Mouse (Mus musculus) testis, postnatal 14 days (tissue): Measurements from ENCODE around the gene Ntrk3.

Source experiments
- DNase-seq: peaks from one replicate; pipeline ENCODE4 v3.0.0; 2021; ENCODE audit warnings: low spot score

The Ntrk3 gene

GRCm38 (mm10) chr7:78623686-78624085 is 114.1 kb downstream of the Ntrk3 start:
- DNase-seq = no peak

GRCm38 (mm10) chr7:78621115-78621514 is 116.7 kb downstream of the Ntrk3 start:
- DNase-seq = no peak

GRCm38 (mm10) chr7:78619818-78620577 is 117.8 kb downstream of the Ntrk3 start:
- DNase-seq = no peak

DNA sequence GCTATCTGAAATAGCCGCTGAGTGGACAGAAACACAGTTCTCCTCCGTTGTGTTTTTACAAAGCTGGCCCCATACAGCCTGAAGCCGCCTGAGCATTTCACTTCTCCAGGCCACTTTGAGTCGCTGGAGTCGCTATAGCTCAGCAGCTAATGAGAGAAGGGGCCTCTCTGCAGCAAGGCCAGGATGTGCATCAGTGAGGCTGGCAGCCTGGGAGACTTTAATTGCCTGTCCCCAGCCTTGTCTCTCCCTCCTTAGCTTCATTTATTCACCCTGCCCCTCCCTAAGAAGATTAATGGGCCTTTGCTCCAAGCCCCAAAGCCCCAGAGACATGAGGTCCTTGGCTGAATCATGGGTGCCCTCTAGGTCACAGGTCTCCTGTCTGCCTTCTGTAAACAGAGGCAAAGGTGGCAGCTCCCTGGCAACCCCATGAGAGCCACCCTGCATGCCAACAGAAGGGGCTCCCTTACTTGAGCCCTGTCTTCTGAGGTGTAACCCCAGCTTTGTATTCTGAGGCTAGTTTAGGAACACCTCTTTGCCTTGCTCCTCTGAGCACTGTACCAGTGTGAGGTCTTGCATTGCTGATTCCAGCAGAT is 132.2 kb downstream of the Ntrk3 start:
- DNase-seq = no peak

DNA sequence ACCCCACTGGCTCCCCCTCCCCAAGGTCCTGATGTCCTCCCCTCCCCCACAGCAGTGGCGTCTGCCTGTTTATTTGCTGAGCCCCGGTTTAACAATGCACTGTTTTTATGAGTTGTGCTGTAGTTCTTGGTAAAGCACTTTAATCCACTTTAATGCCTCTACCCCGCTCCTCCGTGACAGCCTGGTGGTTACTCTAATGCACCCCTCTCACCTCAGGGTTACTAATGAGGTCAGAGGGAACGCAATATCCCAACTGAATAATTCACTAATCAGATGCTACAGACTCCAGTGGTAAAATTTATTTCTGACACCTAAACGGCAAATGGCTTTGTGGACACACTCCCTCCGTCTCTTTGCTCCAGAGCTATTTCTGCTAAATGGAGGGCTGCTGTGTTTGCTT is 133.9 kb downstream of the Ntrk3 start:
- DNase-seq = no peak

DNA sequence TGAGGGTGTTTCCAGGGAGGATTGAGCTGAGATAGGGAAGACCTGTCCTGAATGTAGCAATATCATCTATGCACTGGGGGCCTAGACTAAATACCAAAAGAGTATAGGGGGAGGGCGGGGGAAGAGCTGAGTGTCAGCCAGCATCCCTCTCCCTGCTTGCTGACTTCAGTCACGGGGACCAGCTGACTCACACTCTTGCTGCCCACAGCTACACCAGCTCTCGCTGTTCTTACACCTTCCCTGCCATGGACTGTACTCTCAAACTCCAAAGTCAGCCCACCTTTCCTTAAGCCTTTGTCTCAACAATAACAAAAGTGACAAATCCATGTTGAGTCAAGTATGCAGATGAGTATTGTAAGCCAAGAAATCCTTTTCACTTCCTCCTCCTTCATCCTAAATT is 136.0 kb downstream of the Ntrk3 start:
- no peak for DNase-seq

- DNase-seq = no peak
Observed at GRCm38 (mm10) chr7:78600886-78601285, 136.9 kb downstream of the Ntrk3 start.

DNA sequence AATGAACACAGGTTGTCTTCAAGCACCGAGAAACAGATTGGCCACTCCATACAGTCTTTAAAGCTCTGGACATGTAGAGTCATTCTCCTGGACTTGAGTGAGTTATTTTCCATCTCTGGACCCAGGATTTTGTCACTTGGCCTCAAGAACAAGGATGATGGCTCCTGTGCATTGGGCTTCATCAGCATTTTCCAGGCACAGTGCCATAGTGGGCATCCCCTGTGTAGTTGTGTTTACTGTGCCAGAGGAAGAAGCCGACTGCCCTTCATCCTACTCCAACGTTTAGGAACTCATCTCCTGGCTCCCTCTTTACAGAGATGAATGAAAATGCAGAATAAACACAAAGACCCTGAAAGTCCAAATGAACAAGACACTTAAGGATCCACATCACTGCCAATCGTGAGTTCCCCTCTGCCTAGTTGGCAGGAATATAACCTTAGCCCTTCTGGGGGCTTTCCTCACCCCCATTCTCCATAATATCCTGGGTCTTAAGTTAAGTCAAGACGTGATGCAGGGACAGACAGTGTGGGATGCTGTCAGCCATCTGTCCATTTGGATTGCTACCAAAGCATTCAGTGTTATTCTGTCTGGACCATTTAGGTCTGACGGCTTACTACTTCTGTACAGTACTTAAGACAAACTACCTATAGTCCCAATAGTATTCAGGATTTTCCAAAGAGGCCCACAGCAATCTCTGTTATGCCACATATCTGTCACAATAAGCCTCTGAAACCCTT is 137.7 kb downstream of the Ntrk3 start:
- DNase-seq = no peak

GRCm38 (mm10) chr7:78598147-78598546 is 139.7 kb downstream of the Ntrk3 start:
- DNase-seq = no peak

GRCm38 (mm10) chr7:78597251-78598129 is 140.3 kb downstream of the Ntrk3 start:
- DNase-seq = no peak

- no peak for DNase-seq
Observed at GRCm38 (mm10) chr7:78596556-78596955, 141.3 kb downstream of the Ntrk3 start.

- DNase-seq = peak; percentile 26
Observed at GRCm38 (mm10) chr7:78595895-78596294, 141.9 kb downstream of the Ntrk3 start.

- DNase-seq = no peak
Observed at GRCm38 (mm10) chr7:78592948-78593347, 144.9 kb downstream of the Ntrk3 start.

DNA sequence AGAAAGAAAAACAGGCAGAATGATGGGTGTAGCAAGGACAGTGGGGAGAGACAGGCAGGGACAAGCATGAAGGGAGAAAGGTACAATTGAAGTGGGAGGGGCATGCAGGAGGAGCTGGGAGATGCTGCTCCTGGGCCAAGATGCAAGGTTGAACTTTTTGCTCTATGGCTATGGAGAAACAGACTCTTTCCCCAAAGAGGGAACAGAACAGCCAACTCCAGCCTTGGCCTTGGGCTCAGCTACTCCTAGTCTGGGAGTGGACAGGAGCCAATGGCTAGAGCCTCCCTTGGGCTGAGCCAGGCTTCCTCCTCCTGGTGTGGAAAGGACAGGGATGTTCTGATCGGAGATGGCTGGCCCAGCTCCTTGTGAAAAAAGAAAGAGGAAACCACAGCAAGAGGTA is 145.6 kb downstream of the Ntrk3 start:
- DNase-seq = no peak

DNA sequence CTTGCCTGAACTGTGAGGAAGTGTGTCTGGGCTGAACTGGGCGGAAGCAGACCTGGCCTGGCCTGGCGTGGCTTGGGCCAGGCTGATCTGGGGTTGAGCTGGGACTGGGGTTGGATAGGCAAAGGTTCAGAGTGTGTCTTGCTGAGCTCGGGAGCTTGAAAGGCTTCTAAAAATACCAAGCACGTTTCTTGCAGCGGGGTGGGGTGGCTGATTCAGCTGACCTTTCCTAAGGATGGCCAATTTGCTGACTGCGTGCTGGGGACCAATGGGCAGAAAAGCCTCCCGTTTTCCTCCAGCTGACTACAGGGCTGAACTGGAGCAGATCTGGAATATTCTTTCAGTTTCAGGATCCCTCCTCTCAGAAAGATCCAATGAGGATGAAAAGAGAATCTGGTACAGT is 148.0 kb downstream of the Ntrk3 start:
- no peak for DNase-seq

DNA sequence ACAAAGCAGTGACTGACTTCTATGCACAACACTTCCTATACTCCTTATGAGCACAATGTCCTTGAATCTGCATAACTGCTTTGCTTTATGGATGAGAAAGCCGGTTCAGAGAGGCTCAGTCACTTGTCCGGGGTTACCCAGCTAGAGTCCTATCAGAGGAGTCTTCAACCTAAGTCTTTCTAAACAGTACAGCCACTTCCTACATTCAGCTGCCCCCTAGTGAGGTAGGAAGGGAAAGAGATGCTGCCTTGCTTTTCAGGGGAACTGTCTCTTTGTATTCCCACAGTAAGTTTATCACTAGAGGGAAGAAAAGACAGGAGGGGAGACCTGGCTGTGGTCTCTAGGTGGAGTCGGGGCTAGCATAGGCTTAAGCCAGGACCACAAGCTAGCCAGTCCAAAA is 151.0 kb downstream of the Ntrk3 start:
- no peak for DNase-seq

DNA sequence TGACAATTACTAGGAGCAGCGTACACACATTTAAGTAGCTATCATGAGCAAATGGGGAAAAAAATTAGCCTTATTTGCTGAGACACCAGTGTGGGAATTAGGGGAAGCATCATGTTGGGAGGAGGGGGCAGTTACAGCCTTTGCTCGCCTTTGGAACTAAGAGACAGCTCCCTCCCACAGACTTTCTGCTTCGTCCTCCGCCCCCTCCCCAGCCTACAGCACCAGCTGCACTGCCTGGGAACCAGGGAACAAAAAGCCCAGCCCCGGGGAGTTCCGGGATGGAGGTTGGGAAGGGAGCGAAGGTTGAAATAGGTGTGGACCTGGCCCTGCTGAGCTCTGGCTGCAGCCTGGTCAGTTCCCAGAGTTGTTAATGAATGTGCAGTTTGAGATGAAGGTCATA is 151.9 kb downstream of the Ntrk3 start:
- DNase-seq = no peak

DNA sequence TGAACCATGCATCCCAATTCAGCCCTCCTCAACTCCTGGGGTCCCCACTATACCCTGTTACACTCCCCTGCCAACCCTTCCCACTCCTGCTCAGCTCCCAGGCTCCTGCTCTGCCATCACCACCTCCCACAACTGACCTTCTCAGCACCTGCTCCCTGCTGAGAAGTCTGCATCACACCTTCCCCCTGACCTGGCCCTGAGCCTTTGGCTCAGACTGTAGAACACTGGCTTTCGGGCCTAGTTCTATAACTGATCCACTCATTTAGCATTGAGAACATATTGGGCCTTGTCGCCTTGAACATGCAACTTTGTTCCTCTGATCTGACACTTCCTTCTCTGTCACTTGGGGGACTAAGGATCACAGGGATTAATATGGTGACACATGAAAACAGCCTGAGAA is 152.9 kb downstream of the Ntrk3 start:
- DNase-seq = no peak

- DNase-seq = no peak
Observed at GRCm38 (mm10) chr7:78584499-78584898, 153.3 kb downstream of the Ntrk3 start.

DNA sequence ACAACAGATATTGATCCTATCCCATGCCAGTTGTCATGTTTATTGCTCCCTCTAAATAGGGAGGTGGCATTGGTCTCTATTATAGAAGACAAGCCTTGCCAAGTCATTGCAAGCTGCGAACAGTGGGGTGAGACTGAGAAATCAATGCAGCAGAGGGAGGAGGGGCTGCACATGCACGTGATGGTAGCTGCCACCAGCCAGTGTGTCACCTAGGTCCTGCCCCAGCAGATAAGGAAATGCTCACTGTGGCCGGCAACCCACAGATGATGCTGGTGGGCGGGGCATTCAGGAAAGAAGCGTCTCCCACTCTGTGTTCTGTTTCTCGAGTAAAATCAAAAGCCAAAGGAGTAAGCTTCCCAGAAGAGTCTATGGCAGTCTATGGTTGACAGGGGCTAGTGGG is 154.1 kb downstream of the Ntrk3 start:
- no peak for DNase-seq

GRCm38 (mm10) chr7:78581341-78581740 is 156.5 kb downstream of the Ntrk3 start:
- no peak for DNase-seq
